Mouse (Mus musculus): ENCODE measurements around the gene Slc6a17. TPM values are rescaled to one million over a fixed set of nuclear protein-coding genes. Genes with fewer than 3 reads are reported as not detected.

Slc6a17 gene
- polyA plus RNA-seq, 1 experiment = 0.88 TPM

GRCm38 (mm10) chr3:107520931-107521330 lies 3.1 kb upstream of the Slc6a17 start:
- Histone ChIP-seq H3K4me3 (ENCODE audit: control insufficient read depth, low read depth, low read length) (no peak overlapping the region), H3K27me3 (ENCODE audit: control insufficient read depth, insufficient read depth, low read length) (no peaks in the 10 kb centered on the region), H3K36me3 (ENCODE audit: control insufficient read depth, insufficient read depth, low read length) (no peaks in the 10 kb centered on the region), H3K4me1 (ENCODE audit: control insufficient read depth, insufficient read depth, low read length) (peaks cover 14% of the 10 kb centered on the region), H3K27ac (ENCODE audit: control insufficient read depth, insufficient read depth, low read depth, low read length) (no peak overlapping the region)
- no peak for TF ChIP-seq POLR2A (IDR thresholded peaks at IDR 0.05; ENCODE audit: control insufficient read depth, low read depth, low read length)

GRCm38 (mm10) chr3:107516776-107517630 lies 815 bp downstream of the Slc6a17 start:
- no peaks in the 10 kb centered on the region for H3K36me3 ChIP-seq (ENCODE audit: control insufficient read depth, insufficient read depth, low read length)
- H3K27ac ChIP-seq (ENCODE audit: control insufficient read depth, insufficient read depth, low read depth, low read length) = no peak overlapping the region
- H3K27me3 ChIP-seq (ENCODE audit: control insufficient read depth, insufficient read depth, low read length) = no peaks in the 10 kb centered on the region
- TF ChIP-seq CTCF (IDR thresholded peaks at IDR 0.05; ENCODE audit: control insufficient read depth, insufficient read depth, insufficient replicate concordance, low read depth, low read length) (no peak), POLR2A (IDR thresholded peaks at IDR 0.05; ENCODE audit: control insufficient read depth, low read depth, low read length) (no peak)
- H3K4me1 ChIP-seq (ENCODE audit: control insufficient read depth, insufficient read depth, low read length) = peaks cover 14% of the 10 kb centered on the region
- peak overlapping the region; percentile 67 for H3K4me3 ChIP-seq (ENCODE audit: control insufficient read depth, low read depth, low read length)

- Histone ChIP-seq H3K4me1 (ENCODE audit: control insufficient read depth, insufficient read depth, low read length) (peaks cover 14% of the 10 kb centered on the region), H3K27ac (ENCODE audit: control insufficient read depth, insufficient read depth, low read depth, low read length) (no peak overlapping the region), H3K27me3 (ENCODE audit: control insufficient read depth, insufficient read depth, low read length) (no peaks in the 10 kb centered on the region), H3K4me3 (ENCODE audit: control insufficient read depth, low read depth, low read length) (no peak overlapping the region), H3K36me3 (ENCODE audit: control insufficient read depth, insufficient read depth, low read length) (no peaks in the 10 kb centered on the region)
- TF ChIP-seq CTCF (IDR thresholded peaks at IDR 0.05; ENCODE audit: control insufficient read depth, insufficient read depth, insufficient replicate concordance, low read depth, low read length) = no peak
- no peak for TF ChIP-seq POLR2A (IDR thresholded peaks at IDR 0.05; ENCODE audit: control insufficient read depth, low read depth, low read length)
Observed at GRCm38 (mm10) chr3:107515989-107516388, 1.8 kb downstream of the Slc6a17 start.

- Histone ChIP-seq H3K27me3 (ENCODE audit: control insufficient read depth, insufficient read depth, low read length) (no peaks in the 10 kb centered on the region), H3K27ac (ENCODE audit: control insufficient read depth, insufficient read depth, low read depth, low read length) (no peak overlapping the region), H3K4me3 (ENCODE audit: control insufficient read depth, low read depth, low read length) (no peak overlapping the region), H3K36me3 (ENCODE audit: control insufficient read depth, insufficient read depth, low read length) (no peaks in the 10 kb centered on the region), H3K4me1 (ENCODE audit: control insufficient read depth, insufficient read depth, low read length) (no peaks in the 10 kb centered on the region)
- no peak for TF ChIP-seq POLR2A (IDR thresholded peaks at IDR 0.05; ENCODE audit: control insufficient read depth, low read depth, low read length)
- TF ChIP-seq CTCF (IDR thresholded peaks at IDR 0.05; ENCODE audit: control insufficient read depth, insufficient read depth, insufficient replicate concordance, low read depth, low read length) = no peak
Observed at GRCm38 (mm10) chr3:107511416-107511815, 6.4 kb downstream of the Slc6a17 start.

GRCm38 (mm10) chr3:107508696-107509095 lies 9.1 kb downstream of the Slc6a17 start:
- no peaks in the 10 kb centered on the region for H3K27me3 ChIP-seq (ENCODE audit: control insufficient read depth, insufficient read depth, low read length)
- H3K27ac ChIP-seq (ENCODE audit: control insufficient read depth, insufficient read depth, low read depth, low read length) = no peak overlapping the region
- H3K36me3 ChIP-seq (ENCODE audit: control insufficient read depth, insufficient read depth, low read length) = no peaks in the 10 kb centered on the region
- no peak overlapping the region for H3K4me3 ChIP-seq (ENCODE audit: control insufficient read depth, low read depth, low read length)
- no peaks in the 10 kb centered on the region for H3K4me1 ChIP-seq (ENCODE audit: control insufficient read depth, insufficient read depth, low read length)
- TF ChIP-seq POLR2A (IDR thresholded peaks at IDR 0.05; ENCODE audit: control insufficient read depth, low read depth, low read length) = no peak
- no peak for TF ChIP-seq CTCF (IDR thresholded peaks at IDR 0.05; ENCODE audit: control insufficient read depth, insufficient read depth, insufficient replicate concordance, low read depth, low read length)

GRCm38 (mm10) chr3:107507966-107508365 lies 9.9 kb downstream of the Slc6a17 start:
- no peak overlapping the region for H3K4me3 ChIP-seq (ENCODE audit: control insufficient read depth, low read depth, low read length)
- H3K27ac ChIP-seq (ENCODE audit: control insufficient read depth, insufficient read depth, low read depth, low read length) = no peak overlapping the region
- H3K27me3 ChIP-seq (ENCODE audit: control insufficient read depth, insufficient read depth, low read length) = no peaks in the 10 kb centered on the region
- TF ChIP-seq POLR2A (IDR thresholded peaks at IDR 0.05; ENCODE audit: control insufficient read depth, low read depth, low read length) (no peak), CTCF (IDR thresholded peaks at IDR 0.05; ENCODE audit: control insufficient read depth, insufficient read depth, insufficient replicate concordance, low read depth, low read length) (no peak)
- H3K4me1 ChIP-seq (ENCODE audit: control insufficient read depth, insufficient read depth, low read length) = no peaks in the 10 kb centered on the region
- no peaks in the 10 kb centered on the region for H3K36me3 ChIP-seq (ENCODE audit: control insufficient read depth, insufficient read depth, low read length)

- H3K4me3 ChIP-seq (ENCODE audit: control insufficient read depth, low read depth, low read length) = no peak overlapping the region
- no peak overlapping the region for H3K27ac ChIP-seq (ENCODE audit: control insufficient read depth, insufficient read depth, low read depth, low read length)
- no peaks in the 10 kb centered on the region for H3K27me3 ChIP-seq (ENCODE audit: control insufficient read depth, insufficient read depth, low read length)
- no peak for TF ChIP-seq POLR2A (IDR thresholded peaks at IDR 0.05; ENCODE audit: control insufficient read depth, low read depth, low read length)
- no peak for TF ChIP-seq CTCF (IDR thresholded peaks at IDR 0.05; ENCODE audit: control insufficient read depth, insufficient read depth, insufficient replicate concordance, low read depth, low read length)
- no peaks in the 10 kb centered on the region for H3K36me3 ChIP-seq (ENCODE audit: control insufficient read depth, insufficient read depth, low read length)
- no peaks in the 10 kb centered on the region for H3K4me1 ChIP-seq (ENCODE audit: control insufficient read depth, insufficient read depth, low read length)
Observed at GRCm38 (mm10) chr3:107506531-107506930, 11.3 kb downstream of the Slc6a17 start.
